Mouse (Mus musculus): ENCODE results near the gene Olfr15.

Gene Olfr15

DNA sequence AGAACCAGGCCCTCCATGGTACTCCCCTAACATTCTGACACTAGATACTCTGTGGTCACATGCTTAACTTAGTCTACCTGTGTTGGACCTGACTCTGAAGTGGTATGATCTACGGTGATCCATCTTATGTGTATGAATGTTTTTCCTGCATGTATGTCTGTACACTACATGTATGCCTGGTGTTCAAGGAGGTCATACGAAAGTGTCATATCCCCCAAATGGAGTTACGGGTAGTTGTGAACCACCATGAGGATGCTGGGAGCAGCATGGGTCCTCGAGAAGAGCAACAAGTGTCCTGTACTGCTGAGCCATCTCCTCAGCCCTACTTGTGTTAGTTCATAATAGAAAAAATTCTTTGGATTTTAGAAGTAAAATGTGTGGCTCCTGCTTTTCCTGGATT is 45.7 kb downstream of the Olfr15 start:
- no peak for DNase-seq

DNA sequence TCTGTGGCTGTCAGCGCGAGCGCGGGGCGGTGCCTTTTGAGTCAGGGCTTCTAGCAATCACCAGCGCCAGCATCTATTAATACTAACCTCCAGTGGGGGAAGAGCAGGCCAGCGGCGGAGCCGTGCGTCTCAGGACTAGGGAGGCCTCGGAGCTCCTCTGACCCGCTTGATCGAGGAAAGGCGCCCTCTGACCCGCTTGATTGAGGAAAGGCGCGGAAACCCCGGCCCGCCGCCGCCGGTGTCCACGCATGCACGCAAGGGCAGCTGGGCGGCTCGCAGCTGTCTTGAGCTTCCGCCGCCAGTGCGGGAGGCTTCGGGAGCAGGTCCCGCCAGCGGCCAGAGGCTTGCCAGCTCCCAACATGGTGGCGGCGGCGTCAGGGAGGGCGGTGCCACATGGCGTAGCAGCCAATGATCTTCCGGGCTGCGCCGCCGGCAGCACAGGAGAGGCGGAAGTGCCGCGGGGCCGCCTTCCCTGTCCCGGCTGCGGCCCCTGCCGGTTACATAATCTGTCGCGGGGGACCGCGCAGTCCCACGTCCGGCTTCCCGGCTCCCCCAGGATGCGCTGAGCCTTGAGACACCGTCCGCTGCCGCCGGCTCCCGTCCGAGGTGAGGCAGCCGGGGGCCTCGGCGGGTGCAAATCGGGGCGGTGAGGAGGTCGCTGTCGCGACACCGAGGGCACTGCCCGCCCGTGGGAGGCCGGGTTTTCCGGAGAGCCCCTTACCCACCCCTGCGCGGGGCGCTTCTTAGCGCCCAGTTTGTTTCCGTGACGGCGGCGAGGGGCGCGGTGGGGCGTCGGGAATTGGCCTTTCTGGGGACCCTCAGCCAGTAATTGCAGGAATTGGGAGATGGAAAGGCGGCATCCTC is 53.8 kb downstream of the Olfr15 start, which contains the start of the genes Zfp597 and Gm20695:
Gene Zfp597 (minus strand): TSS at position 361 of the 864 bp plus-strand sequence.
Gene Gm20695 (plus strand): TSS at position 448 of the 864 bp plus-strand sequence.
- DNase-seq, result peak; percentile 94

DNA sequence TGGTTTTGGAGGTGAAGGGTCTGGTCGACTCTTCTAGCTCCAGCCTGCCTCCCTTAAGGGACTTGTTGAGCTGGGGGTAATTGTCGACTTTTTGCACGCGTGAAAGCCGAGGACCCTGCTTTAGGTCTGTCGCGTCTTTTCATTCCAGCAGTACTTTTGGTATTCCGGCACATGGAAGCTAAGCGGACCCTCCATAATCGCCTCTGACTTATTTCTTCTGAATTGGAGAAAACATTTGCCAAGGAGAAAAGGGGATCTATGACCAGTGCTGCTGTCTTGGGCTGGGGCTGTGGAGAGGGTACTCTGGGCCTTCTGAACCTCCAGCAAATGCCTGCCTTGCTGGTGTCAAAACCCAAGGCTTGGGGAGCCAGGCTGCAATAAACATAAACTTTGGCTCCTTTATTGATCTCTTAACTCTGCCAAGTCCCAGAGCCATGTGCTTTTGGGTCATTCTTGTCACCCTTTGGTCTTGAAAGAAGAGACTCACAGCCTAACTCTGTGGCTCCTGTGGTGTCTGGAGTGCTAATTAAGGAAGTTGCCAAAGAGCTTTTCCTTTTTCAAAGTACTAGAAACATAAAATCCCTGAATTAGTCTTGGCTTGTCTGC is 54.5 kb downstream of the Olfr15 start:
- DNase-seq, result no peak

DNA sequence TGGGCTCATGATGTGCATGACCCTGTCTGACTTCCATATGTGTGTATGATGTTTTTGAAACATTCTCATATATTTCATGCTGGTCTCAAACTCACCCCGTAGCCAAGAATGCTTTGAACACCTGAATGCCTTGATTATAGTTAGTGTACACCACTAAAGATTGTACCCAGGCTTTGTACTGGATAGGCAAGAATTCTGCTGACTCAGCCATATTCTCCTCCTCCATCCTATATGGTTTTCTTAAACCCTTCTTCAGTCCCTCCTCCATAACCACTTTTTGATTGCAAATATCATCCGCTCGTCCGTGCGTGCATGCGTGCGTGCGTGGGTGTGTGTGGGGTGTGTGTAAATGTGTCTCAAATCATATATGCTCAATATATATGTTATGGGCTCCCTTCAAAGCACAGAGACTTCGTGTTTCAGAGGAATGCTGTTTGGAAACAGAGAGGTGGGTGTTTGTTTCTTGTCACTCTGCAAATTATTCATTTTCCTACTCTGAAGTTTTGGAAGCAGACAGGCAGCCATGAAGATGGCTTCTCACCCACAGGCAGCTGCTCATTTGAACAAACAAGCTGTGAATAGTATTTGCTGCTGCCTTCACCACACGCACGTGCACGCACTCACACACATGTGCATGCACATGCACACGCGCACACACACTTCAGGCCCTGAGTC is 61.1 kb downstream of the Olfr15 start:
- no peak for DNase-seq

DNA sequence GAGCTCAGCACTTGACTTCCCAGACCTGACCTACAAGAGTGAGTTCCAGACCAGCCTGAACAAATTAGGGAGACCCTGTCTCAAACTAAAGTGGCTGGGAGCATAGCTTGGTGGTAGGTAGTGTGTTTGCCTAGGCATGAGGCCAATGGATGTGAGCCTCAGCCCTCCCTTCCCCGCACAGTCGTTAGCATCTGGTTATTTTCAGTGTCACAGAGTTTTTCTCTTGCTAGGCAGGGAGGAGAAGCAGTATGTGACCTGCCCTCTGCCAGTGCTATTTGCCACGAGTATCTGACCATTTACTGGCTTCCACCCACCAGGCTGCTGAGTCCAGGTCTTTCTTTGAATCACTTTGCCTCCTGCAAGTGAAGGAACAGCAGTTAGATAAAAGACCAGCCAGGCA is 63.1 kb downstream of the Olfr15 start:
- no peak for DNase-seq
